Mouse (Mus musculus) CD4-positive helper T cell, adult 2 months (primary cell): Measurements from ENCODE around the gene Tanc1.
A peak's percentile ranks its signal among the peaks of the same experiment; 100 is the strongest.

Experiments
- DNase-seq: peaks from one replicate; pipeline ENCODE4 v3.0.0-alpha.2; 2012; ENCODE audit warnings: low read depth, missing footprints, low spot score

Gene Tanc1

DNA sequence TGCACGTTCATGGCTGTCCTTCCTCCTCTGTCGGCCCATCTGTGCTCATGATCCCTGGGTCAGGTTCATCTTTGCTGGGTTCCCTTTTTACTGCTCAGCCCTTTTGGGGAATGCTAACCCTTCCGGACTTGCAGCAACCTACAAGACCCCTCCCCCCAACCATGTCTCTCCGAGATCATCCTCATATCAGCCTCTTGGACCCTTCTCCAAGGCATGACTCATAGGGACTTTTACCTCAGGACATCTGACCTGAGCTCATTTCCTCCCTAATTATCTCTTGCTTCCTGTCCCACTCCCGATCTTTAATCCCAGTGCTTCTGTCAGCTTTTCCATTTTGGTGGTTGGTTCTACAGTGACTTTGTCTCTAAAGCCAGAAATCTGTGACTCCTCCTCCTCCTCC is 68.9 kb downstream of the Tanc1 start:
- no peak for DNase-seq

DNA sequence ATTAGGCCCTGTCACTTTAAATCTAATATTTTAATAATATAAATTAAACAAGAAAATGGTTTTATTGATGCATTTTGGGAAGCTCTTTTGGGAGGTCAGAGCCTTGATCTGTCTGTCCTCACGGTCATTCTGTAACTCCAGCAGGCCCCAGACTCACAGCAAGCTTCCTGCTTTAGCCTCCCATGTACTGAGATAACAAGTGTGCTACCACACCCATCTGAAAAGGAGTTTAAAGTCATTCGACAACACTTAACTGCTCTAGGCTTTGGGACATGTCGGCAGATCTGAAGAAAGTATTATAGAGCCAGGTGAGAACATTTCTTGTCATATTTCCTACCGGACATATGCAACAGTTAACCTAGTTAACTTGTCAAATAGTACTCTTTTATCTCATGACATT is 69.3 kb downstream of the Tanc1 start:
- no peak for DNase-seq

DNA sequence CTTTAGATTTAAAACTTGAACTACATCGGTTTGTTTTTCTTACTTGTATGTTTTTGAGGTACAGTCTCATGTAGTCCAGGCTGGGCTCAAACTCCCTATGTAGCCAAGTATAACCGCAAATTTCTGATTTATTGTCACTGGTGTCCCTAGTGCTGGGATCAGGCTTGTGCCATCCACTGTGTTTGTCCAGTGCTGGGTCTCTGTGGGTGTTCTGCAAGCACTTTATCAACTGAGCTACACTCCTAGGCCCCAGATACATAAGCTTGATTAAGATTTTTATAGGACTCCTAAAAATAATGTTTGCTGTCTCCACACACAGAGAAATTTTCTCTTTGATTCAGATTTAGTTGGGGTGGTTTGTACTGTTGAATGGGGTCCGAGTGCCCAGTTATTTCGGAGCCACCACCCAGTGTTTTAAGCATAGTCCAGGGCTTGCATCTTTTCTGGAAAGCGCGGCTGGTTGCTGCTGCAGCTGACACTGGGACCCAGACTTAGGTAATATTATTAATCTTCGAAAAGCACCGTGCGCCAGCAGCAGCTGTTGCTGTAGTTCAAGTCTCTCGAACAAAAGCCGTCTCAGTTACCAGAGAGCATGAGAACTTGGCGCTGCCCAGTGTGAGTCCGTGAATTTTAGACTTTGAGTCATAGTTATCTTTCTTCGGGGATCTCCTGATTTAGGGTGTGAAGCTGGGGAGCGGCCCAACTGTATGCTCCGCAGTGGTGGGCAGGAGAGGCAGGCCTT is 73.2 kb downstream of the Tanc1 start:
- no peak for DNase-seq

DNA sequence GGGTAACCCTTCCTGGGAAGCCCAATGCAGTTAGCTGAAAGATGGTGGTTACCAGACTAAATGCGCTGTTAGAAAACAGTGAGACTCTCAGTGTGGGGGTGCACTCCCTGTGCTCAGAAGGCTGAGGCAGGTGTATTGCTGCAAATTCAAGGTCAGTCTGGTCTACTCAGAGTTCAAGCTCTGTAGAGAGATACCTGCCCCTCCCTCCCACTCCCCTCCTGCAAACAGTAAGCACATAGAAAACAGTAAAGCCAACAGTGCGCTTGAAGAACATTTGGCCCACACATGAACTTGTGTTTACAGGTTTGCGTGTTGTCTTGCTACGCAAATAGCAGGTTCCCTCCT is 73.7 kb downstream of the Tanc1 start:
- DNase-seq = no peak

DNA sequence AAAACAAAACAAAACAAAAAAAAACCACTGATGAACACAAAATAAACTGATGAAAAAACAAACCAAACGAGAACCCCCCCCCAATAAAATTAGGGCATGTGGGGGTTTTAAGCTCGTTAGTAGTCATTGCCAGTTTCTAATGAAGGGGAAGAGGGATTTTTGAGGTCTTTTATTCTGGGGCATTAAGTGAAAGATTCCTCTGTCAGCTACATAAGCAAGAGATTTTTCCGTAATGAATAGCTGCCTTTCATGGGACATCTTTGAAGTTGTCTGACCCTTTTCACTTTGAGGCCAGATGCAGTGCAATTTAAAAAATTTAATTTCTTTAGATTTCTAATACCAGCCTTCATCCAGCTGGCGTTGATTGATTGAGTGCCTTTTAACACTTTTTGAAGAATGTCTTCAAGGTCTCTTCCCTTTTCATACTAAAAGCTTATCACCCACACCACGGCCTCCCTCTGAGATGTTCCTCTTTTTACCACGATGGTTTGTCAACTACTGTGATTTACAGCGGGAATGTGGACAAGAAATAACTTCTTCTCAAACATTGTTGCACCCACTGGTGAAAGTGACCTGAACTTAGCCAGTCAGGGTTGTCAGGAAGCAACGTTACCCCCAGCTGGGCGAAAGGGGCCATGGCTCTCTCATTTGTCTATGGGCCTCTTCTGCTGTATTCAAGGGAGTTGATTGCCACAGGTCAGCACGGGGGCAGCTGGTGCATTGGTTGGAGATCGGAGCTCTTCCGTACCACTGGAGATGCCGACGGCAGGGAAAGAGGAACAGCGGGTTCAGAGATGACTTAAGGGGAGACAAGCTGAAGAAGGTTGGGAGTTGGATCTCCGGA is 76.6 kb downstream of the Tanc1 start:
- no peak for DNase-seq

DNA sequence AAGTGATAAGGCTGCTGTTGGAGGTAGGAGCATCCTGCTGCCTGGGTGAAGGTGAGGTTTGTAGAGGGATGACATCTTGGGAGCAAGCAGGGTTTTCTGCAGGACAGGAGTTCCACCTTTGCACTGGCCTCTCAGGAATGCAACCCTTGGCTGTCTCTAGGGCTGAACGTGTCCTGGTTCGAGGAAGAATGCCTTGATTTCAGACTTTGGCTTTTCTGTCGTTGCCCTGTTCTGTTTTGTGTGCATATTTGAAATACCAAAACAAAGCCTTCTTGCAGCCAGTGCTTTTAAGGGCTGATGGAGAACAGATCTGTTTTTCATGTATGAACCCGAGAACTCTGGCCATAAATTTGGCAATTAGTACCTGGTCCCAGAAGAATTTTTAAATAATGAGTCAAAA is 79.3 kb downstream of the Tanc1 start:
- DNase-seq = no peak

DNA sequence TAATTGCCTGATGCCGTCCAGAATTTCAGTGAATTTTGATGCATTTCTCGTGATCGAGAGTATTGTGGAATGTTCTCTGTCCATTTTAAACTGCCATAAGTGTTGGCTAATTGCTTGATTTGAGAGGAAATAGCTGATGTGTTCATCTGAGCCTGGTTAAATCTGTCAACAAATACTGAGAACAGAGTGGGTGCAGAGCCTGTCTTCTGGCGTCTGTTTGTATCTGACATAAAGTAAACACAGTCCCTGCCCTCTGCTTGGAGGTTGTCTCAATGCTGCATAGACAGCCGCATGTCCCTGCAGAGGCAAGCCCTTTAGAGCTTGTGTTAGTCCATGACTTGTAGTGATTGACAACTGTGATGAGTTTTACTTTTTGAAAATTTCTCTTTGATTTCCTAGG is 81.6 kb downstream of the Tanc1 start:
- no peak for DNase-seq

DNA sequence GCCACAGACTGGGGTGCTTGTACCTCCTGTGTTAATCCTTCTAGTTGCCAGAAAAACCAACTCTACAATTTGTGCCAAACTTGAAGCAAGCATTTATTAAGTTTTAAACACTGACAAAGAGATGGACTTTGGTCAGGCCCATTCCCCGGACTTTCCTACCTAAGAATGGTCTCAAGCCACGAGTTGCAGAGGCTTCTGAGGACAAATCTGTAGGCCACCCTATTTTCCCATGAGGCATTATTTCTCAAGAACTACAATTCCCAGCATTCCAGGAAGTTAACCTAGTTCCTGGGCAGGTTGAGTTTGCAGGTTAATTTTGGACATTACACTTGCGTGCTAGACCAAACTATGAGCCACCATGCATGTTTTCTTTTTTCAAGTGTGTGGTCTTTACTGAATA is 85.3 kb downstream of the Tanc1 start:
- DNase-seq = no peak

DNA sequence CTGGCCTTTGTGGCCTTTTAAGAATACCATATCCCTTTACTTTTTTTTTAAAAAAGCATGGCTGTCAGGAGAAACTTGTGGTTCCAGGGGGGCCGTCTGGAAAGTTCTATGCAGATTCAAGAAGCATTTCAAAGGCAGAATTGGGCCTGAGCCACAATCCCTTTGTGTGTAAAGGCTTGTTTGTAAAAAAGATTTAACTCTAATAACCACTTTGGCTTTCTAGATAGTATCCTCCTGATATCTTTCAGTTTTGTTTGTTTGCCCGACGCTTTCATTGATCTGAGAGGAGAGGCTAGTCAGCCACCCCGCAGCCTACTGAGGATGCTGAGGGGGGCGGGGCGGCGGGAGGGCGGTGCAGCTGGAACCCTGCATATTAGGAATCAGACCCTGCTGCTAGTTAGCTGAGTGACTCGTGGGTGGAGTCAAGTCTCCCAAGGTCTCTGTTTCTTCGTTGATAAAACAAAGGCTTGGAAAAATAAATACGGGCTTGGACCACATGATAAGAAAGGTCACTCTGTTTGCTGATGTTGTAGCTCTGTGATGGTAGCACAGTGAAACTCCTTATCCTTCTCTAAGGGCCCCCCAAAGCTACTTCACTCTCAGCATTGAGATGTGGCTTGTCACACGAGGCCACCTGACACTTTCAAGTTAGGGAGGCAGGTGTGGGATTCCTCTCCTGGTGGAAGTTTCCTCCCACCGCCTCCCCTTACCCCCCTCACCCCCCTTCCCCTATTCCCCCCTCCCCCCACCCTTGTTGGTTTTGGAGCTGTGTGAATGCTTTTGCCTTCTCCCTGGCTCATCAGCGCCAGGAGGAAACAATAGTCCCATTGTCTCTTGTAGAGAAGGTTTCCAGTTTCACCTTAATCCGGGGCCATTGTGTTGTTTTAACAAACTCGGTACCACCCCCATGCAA is 86.1 kb downstream of the Tanc1 start:
- DNase-seq = no peak

DNA sequence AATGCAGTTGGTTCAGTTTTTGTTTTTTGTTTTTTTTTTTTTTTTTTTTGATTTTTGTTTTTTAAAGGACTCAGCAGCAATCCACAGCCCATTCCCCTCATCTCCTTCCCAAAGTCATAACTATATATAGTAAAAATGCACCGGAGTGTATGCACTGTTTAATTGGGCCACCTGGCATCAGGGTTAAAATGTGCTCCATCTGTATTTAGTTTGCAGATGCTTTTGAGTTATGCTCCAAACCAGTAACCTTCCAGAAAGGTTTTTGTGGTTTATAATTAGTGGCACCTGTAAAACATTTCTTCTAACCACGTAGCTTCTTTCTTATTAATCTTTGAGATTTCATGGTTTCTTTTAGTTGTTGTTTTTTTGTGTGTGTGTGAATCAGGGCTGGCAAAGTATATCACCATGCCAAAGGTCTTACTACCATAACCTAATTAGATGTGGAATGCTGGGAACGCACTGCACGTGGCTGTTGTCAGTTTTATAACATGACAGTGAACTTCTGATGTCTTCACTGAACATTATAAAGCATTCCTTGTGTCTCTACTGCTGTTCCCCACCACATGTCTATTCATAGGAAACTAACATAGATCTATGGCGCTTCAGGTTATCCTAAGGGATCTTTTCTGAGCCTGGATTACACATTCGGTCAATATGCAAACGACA is 86.9 kb downstream of the Tanc1 start:
- no peak for DNase-seq

DNA sequence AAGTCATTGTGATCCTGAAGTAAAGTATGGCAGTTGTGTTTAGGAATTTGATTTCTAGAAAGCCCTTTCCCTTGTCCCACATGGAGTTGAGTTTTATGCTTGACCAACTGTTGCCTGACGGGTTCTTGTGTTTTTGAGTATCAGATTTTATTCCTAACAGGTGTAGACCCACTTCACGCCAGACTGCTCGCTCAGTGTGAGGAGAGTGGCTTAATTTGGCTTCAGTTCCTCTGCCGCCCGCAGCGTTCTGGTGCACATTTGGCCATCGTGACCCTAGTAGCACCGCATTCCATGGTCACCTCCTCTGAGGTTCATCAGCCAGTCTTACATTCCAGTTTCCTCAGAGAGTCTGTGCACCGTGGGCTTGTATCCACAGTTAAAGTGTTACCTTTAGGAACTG is 88.1 kb downstream of the Tanc1 start:
- no peak for DNase-seq

DNA sequence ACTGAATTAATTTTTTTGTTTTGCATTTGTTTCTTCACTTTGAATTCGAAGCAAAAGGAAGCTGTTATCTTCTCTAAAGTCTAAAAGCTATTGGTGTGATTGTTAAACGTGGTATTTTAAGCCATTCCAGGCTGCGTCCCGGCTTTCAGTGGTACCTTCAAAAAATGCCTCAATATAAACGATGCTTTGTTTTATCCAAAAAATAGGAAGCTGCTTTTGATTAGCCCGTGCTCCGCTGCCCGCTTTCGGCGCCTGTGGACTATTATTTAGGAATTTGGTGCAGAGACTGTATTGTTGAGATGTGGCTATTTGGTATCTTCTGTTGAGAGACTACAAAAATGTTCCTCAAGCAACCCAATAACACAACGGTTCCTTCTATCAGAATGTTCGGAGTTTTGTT is 93.4 kb downstream of the Tanc1 start:
- no peak for DNase-seq

DNA sequence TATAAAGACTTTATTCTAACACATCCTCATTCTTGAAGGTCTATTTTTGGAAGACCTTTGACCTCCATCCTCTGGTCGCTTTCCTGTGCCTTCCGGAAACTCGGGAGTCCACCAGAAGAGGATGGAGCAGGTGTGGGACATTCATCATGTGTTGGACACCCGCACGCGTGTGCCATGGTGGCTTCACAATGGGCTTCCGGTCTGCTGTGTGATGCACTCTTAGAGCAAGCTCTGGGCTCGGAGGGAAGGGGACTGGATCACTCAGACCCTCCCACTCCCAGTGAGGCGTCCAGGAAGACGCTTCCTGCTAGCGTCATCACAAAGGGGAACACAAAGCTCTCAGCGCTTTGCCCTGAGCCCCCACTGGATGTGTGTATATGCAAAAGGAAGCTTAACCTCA is 95.0 kb downstream of the Tanc1 start:
- DNase-seq = no peak

DNA sequence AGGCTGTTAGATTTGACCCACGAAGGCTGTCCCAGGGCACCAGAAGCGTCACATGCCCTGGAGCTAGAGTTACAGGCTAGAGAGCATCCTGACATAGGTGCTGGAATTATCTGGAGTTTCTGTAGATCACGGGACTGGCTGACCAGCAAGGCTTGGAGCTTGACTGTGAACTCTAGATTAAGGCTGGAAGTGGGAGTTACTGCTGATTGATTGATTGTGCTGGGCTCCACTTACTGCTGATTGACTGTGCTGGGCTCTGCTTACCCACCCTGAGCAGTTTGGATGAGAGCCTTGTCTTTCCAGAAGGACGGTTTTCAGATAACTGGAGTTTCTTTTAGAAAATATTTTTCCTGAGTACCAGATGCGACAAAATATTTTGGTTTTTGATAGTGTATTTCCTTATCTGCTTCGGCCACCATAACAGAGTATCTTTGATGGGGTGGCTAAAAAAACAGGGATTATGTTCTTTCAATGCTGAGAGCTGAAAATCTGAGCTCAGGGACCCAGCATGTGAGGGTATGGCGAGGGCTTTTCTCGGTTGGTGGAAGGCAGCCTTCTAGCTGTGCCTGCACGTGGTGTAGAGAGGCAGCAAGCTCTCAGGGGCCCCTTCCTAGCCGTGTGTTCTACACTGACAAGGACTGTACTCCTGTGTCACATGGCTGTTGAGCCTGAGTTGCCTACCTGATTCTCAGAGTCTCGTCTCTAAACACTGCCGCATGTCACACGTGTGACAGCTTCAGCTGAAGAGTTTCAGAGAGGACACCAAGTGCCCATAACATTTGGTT is 96.3 kb downstream of the Tanc1 start:
- DNase-seq = no peak

DNA sequence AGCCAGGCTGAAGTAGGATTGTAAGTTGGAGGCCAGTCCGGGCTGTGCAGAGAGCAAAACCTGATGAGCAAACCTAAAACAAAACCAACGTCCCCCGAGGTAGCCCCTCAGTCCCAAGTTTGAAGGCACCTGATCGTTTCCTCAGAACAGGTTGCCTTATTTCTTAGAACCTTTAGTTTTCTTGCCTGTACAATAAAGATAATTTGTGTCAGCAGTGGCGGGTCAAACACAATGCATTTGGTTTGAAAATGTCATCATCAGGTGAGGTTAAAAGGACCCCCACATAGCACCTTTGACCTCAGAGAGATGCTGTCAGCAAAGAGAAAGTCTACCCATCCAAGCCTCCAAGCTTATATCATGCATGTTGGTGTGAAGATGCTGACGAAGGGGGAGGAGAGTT is 98.9 kb downstream of the Tanc1 start:
- DNase-seq = no peak

DNA sequence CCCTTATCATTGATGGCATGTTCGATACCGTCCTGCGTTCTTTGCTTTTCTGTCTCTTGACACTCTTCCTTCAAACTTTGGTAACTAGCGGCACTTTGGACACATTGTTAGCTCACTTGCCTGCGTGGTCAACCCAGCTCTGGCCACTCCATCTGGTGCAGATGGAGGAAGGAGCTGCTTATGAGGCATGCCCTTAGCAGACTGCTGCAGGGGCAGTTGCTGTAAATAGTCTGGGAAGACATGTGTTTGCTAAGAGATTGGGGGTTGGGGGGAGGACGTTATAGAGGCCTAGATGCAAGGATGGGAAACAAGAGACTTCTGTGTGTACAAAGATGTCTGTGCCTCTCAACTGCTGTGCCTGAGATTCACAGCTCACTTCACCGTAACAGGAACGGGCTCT is 100.2 kb downstream of the Tanc1 start:
- DNase-seq = no peak

DNA sequence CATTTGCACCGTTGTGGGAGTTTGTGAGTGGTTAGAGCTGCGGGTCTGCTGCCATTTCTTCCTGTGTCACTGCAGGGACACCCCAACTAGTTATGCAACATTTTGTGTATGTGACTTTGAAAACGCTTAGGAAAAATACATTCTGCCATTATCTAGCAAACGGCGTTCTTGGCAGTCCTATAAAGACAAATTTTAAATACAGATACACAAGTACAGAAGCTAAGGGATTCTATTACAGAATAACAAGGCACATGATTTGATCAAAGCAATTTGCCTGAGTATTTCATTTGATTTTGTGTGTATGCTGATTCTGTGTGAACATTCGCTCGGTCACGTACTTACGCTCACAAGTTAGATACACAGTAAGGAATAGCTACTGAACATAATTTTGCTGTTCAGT is 100.6 kb downstream of the Tanc1 start:
- DNase-seq = no peak

DNA sequence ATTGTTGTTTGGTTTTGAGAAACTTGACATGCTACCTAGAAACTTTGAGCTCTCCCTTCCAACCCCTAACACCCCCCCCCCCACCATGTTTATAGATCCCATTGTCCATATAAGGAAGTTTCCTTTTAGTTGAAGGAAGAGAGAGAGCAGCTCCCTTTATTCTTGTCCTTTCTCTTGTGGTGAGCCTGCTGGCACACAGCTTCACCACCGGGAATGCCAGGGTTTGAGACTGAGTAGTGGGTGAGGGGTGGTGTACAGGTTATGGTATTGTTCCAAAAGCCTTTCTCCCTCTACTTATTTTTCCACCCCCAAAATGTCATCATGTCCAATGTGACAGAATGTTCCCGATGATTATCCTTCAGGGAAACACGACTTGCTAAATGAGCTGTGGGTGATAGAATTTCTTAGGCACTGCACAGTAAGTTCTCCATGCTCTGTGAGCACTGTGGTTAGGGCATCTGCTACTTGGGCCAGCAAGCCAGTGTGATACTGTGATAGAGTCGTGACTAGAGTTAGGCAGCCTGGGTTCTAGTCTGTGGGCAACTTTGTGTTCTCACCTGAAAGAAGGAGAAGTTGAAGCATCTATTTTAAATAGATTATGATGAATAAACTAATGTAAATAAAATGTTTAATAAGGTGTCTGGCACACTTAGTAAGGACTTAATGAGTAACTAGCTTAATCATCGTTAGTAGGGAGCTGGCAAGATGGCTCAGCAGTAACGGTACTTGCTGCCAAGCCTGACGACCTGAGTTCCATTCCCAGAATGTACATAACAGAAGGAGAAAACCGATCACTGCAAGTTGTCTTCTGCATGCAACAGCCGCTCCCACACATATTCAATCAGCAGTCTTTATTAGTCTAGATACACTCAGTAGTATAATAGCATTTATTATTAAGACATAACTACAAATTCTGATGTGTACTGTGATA is 102.0 kb downstream of the Tanc1 start:
- no peak for DNase-seq

DNA sequence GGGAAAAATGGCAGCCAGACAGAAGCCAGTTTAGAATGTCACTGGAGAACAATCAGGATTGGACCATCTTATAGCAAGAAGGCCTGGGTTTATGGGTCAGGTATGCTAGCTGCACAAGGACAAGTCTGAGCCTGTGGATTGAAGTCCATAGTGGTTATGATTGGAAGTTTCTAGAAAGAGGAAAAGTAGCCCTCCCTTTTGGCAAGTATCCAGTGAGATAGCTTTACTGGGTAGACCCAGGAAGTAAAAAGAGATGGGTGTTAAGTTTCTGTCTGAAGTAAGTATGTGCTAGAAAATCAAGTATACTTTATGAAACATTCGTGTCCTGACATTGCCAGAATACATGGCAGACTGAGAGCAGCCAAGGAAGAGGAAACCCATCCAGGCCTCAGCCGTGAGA is 103.2 kb downstream of the Tanc1 start:
- DNase-seq = no peak

DNA sequence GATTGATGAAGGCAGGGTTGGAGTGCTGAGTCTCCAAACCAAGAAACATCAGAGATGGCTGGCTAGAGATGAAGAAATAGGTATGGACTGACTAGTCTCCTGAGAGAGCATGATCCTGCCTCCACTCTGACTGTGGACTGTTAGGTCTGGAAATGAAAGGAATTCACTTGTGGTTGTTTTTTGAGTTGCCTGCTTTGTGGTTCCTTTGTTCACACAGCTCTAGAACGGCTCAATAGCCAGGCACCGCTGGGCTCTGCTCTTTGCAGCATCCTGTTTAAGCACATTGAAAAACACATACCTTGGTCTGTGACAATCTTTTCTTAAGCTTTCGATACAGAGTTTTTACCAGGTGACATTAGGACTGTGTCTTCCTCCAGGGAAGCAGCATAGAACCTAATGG is 104.6 kb downstream of the Tanc1 start:
- DNase-seq = peak; percentile 11
